Mouse (Mus musculus) liver, embryonic 14.5 days (tissue): Measurements from ENCODE around the gene Ankmy2.

Experiments
- CTCF ChIP-seq: IDR thresholded peaks from 2 replicates; pipeline ENCODE4 v1.5.1; 2016; ENCODE audit warnings: antibody characterized with exemption, low read depth, control low read depth
- EP300 ChIP-seq: IDR thresholded peaks from 2 replicates; pipeline ENCODE4 v1.6.1; 2016; ENCODE audit warnings: antibody characterized with exemption, low read depth

- no peak for TF ChIP-seq EP300
- no peak for TF ChIP-seq CTCF
Observed at GRCm38 (mm10) chr12:36119244-36119643, 37.7 kb upstream of the Ankmy2 start.
